Mouse (Mus musculus) urinary bladder, adult 18-20 months (tissue): ENCODE results near the gene Dct.

Experiments used
- DNase-seq, 2 experiments: peaks; one replicate each; pipeline ENCODE4 v3.0.0; 2022; ENCODE audit warnings: low spot score in 2 of 2, mixed read lengths in 2 of 2

The Dct gene

GRCm38 (mm10) chr14:118051975-118052630, at the start of gene Dct:
Gene Dct (minus strand): TSS chr14:118052244.
- no peak for DNase-seq

GRCm38 (mm10) chr14:118101227-118101990, 49.4 kb upstream of the Dct start:
- DNase-seq = no peak

GRCm38 (mm10) chr14:118098265-118098664, 46.2 kb upstream of the Dct start:
- no peak for DNase-seq

- peak in 1 of 2 experiments; percentile 74 for DNase-seq
Measured at GRCm38 (mm10) chr14:118089806-118090392, 37.9 kb upstream of the Dct start.

GRCm38 (mm10) chr14:118089215-118089805, 37.3 kb upstream of the Dct start:
- peak; percentile 88 to 94 for DNase-seq

- peak in 1 of 2 experiments; percentile 25 for DNase-seq
Measured at GRCm38 (mm10) chr14:118088437-118089207, 36.6 kb upstream of the Dct start.

GRCm38 (mm10) chr14:118086271-118087035, 34.4 kb upstream of the Dct start:
- DNase-seq = no peak

- no peak for DNase-seq
Measured at GRCm38 (mm10) chr14:118083851-118084250, 31.8 kb upstream of the Dct start.

GRCm38 (mm10) chr14:118080606-118081005, 28.6 kb upstream of the Dct start:
- no peak for DNase-seq

GRCm38 (mm10) chr14:118070100-118070499, 18.1 kb upstream of the Dct start:
- no peak for DNase-seq

- DNase-seq = no peak
Measured at GRCm38 (mm10) chr14:118069439-118070079, 17.5 kb upstream of the Dct start.

GRCm38 (mm10) chr14:118061766-118062432, 9.9 kb upstream of the Dct start:
- no peak for DNase-seq

GRCm38 (mm10) chr14:118058581-118058886, 6.5 kb upstream of the Dct start:
- DNase-seq = no peak

- DNase-seq = no peak
Measured at GRCm38 (mm10) chr14:118057696-118058580, 5.9 kb upstream of the Dct start.

GRCm38 (mm10) chr14:118052770-118053169, 726 bp upstream of the Dct start:
- no peak for DNase-seq

- no peak for DNase-seq
Measured at GRCm38 (mm10) chr14:118051396-118051795, 648 bp downstream of the Dct start.

GRCm38 (mm10) chr14:118050990-118051389, 1.1 kb downstream of the Dct start:
- peak; percentile 9 to 17 for DNase-seq

- no peak for DNase-seq
Measured at GRCm38 (mm10) chr14:118050431-118050830, 1.6 kb downstream of the Dct start.

- no peak for DNase-seq
Measured at GRCm38 (mm10) chr14:118049648-118050238, 2.3 kb downstream of the Dct start.
